Mouse (Mus musculus): Measurements from ENCODE around the gene Cdk19.

The Cdk19 gene

GRCm38 (mm10) chr10:40435402-40435801, 96.0 kb downstream of the Cdk19 start:
- no peak for DNase-seq (ENCODE audit: inconsistent age in 2 of 2, low spot score in 1 of 2)

DNA sequence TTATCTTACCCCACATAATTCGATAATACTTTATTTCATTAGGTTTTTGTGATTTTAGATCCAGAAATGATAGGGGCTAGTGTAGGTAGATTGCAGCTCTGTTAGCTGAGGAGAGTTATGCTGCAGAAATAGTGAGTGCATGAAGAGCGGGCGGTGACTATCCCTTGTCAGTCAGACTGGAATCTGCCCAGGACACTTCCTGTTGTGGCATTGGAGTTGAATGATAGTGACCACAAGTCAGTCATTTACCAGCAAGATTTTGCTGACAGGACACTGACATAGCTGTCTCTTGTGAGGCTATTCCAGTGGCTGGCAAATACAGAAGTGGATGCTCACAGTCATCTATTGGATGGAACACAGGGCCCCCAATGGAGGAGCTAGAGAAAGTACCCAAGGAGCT, 97.8 kb downstream of the Cdk19 start:
- DNase-seq (ENCODE audit: inconsistent age in 2 of 2, low spot score in 1 of 2) = peak in 1 of 2 experiments; percentile 18

- no peak for DNase-seq (ENCODE audit: inconsistent age in 2 of 2, low spot score in 1 of 2)
Measured at GRCm38 (mm10) chr10:40440740-40441139, 101.4 kb downstream of the Cdk19 start.

- DNase-seq (ENCODE audit: inconsistent age in 2 of 2, low spot score in 1 of 2) = no peak
Measured at GRCm38 (mm10) chr10:40442076-40442475, 102.7 kb downstream of the Cdk19 start.

GRCm38 (mm10) chr10:40443371-40443770, 104.0 kb downstream of the Cdk19 start:
- DNase-seq (ENCODE audit: inconsistent age in 2 of 2, low spot score in 1 of 2) = no peak

- no peak for DNase-seq (ENCODE audit: inconsistent age in 2 of 2, low spot score in 1 of 2)
Measured at GRCm38 (mm10) chr10:40443806-40444357, 104.5 kb downstream of the Cdk19 start.

GRCm38 (mm10) chr10:40444586-40444985, 105.2 kb downstream of the Cdk19 start:
- DNase-seq (ENCODE audit: inconsistent age in 2 of 2, low spot score in 1 of 2) = no peak

- DNase-seq (ENCODE audit: inconsistent age in 2 of 2, low spot score in 1 of 2) = no peak
Measured at GRCm38 (mm10) chr10:40446088-40446604, 106.8 kb downstream of the Cdk19 start.

DNA sequence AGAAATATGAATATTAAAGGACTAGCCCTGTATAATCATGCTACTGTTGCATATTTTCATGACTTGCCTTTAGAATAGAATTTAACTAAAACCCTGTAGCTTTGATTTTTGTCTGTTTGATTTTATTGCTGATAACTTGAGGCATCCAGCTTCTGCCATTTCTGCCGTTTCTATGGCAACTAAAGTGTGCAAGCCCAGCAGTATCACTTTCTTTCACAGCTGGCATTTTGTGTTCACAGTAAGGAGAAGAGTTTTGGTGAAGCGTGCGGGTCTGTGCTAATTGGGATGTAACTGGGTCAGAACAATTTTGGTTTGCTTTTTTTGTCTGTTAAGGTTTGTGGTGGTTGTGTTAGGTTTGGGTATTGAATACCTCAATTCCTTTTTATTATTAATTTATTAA, 107.3 kb downstream of the Cdk19 start:
- no peak for DNase-seq (ENCODE audit: inconsistent age in 2 of 2, low spot score in 1 of 2)

GRCm38 (mm10) chr10:40447295-40447694, 107.9 kb downstream of the Cdk19 start:
- no peak for DNase-seq (ENCODE audit: inconsistent age in 2 of 2, low spot score in 1 of 2)

- no peak for DNase-seq (ENCODE audit: inconsistent age in 2 of 2, low spot score in 1 of 2)
Measured at GRCm38 (mm10) chr10:40447921-40448320, 108.6 kb downstream of the Cdk19 start.

GRCm38 (mm10) chr10:40448444-40448843, 109.1 kb downstream of the Cdk19 start:
- DNase-seq (ENCODE audit: inconsistent age in 2 of 2, low spot score in 1 of 2) = no peak

DNA sequence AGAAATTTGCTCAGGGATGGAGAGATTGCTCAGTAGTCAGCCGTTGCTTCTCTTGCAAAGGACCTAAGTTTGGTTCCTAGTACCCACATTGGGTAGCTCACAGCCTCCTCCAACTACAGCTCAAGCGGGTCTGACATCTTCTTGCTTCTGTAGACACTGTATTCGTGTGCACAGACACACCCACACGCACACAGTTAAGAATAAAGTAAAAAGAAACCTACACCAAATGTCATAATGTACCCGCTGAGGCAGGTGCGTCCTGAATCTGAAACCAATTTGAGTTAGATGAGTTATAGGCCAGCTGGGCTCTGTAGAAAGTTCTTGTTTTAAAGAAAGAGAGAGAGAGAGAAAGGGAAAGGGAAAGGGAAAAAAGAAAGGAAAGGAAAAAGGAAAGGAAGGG, 110.2 kb downstream of the Cdk19 start:
- DNase-seq (ENCODE audit: inconsistent age in 2 of 2, low spot score in 1 of 2) = no peak

- no peak for DNase-seq (ENCODE audit: inconsistent age in 2 of 2, low spot score in 1 of 2)
Measured at GRCm38 (mm10) chr10:40450171-40450570, 110.8 kb downstream of the Cdk19 start.

GRCm38 (mm10) chr10:40457116-40457515, 117.8 kb downstream of the Cdk19 start:
- no peak for DNase-seq (ENCODE audit: inconsistent age in 2 of 2, low spot score in 1 of 2)

DNA sequence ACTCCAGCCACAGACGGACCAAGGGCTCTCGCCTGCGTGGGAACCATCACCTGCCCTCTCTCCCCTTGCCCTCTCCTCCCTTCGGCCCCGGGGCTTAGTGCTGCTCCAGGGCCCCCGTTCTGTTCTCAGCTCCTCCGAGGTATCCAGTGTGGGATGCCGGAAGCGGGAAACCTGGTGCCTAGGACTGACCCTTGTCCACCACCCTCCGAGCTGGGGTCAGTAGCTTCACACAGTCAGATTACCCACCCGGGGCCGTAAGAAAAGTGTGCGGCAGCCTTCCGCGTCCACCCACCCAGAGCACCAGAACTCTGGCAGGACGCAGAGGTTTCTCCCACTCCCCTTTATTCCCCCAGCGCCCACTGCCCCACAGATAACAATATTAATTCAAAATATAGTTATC, 119.8 kb downstream of the Cdk19 start:
- no peak for DNase-seq (ENCODE audit: inconsistent age in 2 of 2, low spot score in 1 of 2)

GRCm38 (mm10) chr10:40461362-40461761, 122.0 kb downstream of the Cdk19 start:
- DNase-seq (ENCODE audit: inconsistent age in 2 of 2, low spot score in 1 of 2) = no peak

- DNase-seq (ENCODE audit: inconsistent age in 2 of 2, low spot score in 1 of 2) = no peak
Measured at GRCm38 (mm10) chr10:40462257-40462656, 122.9 kb downstream of the Cdk19 start.

- DNase-seq (ENCODE audit: inconsistent age in 2 of 2, low spot score in 1 of 2) = no peak
Measured at GRCm38 (mm10) chr10:40467174-40467911, 128.0 kb downstream of the Cdk19 start.

- DNase-seq (ENCODE audit: inconsistent age in 2 of 2, low spot score in 1 of 2) = no peak
Measured at GRCm38 (mm10) chr10:40467912-40468254, 128.5 kb downstream of the Cdk19 start.

DNA sequence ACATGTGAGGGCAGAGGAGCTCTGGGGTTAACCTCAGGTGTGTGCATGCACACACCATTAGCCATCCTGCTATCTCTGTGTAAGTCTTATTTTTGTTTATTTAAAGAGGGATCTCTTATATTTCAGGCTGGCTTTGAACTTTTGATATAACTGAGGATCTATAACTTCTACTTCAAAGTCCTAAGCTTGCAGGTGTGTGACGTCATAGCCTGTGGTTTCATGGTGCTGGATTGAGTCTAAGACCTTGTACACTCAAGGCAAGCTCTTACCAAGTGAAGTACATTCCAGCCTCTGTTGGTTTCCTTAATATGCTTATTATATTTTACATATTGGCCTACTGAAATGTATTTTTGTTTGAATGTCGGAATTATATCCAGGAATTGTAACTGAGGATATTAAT, 129.8 kb downstream of the Cdk19 start:
- no peak for DNase-seq (ENCODE audit: inconsistent age in 2 of 2, low spot score in 1 of 2)

GRCm38 (mm10) chr10:40476535-40477285, 137.3 kb downstream of the Cdk19 start:
- DNase-seq (ENCODE audit: inconsistent age in 2 of 2, low spot score in 1 of 2) = no peak
